Mouse (Mus musculus): ENCODE data around the gene Cntf. TPM values are rescaled to one million over a fixed set of nuclear protein-coding genes. Genes with fewer than 3 reads are reported as not detected.

Gene Cntf
- polyA plus RNA-seq (2012; rRNA removed): 0.40 and 0.82 TPM in 2 replicates

GRCm38 (mm10) chr19:12765308-12765707, at the start of gene Cntf:
Gene Cntf, minus strand, starts transcription at chr19:12765632.
- Histone ChIP-seq H3K27ac (ENCODE audit: insufficient read depth, low read length) (no peak within 1 kb of the TSS), H3K27me3 (ENCODE audit: control insufficient read depth, insufficient read depth, low read length) (no peaks in the 10 kb centered on the region), H3K4me3 (ENCODE audit: extremely low read depth, insufficient read depth, insufficient read length) (no peak within 1 kb of the TSS), H3K36me3 (ENCODE audit: control insufficient read depth, insufficient read depth, low read length) (peaks cover 28% of the 10 kb centered on the region), H3K4me1 (ENCODE audit: control insufficient read depth, insufficient read depth, insufficient read length) (no peaks in the 10 kb centered on the region)
- TF ChIP-seq CTCF (IDR thresholded peaks at IDR 0.05; ENCODE audit: extremely low read depth, insufficient read depth, insufficient read length, insufficient replicate concordance) (no peak), POLR2A (IDR thresholded peaks at IDR 0.05; ENCODE audit: low read depth, low read length) (no peak)
- DNase-seq (ENCODE audit: low read depth in 1 of 2, low spot score in 2 of 2): no peak
- 94% methylated on average over 7 of the region's 7 CpGs for WGBS

DNA sequence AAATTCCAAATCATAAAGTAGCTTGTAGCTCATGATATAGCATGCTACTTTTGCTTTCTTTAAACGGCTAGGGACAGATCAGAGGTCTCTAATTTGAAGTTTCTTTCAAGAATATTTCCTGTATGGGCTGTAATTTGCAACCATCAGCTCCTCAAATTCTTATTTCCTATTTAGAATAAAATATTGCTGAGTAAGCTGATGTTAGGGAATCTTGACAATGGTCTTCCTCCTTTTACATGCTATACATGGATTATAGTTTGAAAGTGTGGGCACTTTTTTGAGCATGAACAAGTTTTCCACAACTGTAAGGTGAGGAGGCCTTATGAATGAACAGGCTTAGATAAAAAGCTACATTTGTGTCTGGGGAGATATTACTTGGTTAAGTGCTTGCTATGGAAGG, 48.5 kb upstream of the Cntf start:
- TF ChIP-seq POLR2A (IDR thresholded peaks at IDR 0.05; ENCODE audit: low read depth, low read length): no peak
- no peak for TF ChIP-seq CTCF (IDR thresholded peaks at IDR 0.05; ENCODE audit: extremely low read depth, insufficient read depth, insufficient read length, insufficient replicate concordance)
- Histone ChIP-seq H3K4me3 (ENCODE audit: extremely low read depth, insufficient read depth, insufficient read length) (no peak overlapping the region), H3K27me3 (ENCODE audit: control insufficient read depth, insufficient read depth, low read length) (no peaks in the 10 kb centered on the region), H3K27ac (ENCODE audit: insufficient read depth, low read length) (no peak overlapping the region), H3K4me1 (ENCODE audit: control insufficient read depth, insufficient read depth, insufficient read length) (no peaks in the 10 kb centered on the region; the same call in 1 of the 2 replicates), H3K36me3 (ENCODE audit: control insufficient read depth, insufficient read depth, low read length) (peaks cover 11% of the 10 kb centered on the region)
- WGBS: 67% methylated on average over 1 of the region's 1 CpGs
- no peak for DNase-seq (ENCODE audit: low read depth in 1 of 2, low spot score in 2 of 2)

- no peak overlapping the region for H3K27ac ChIP-seq (ENCODE audit: insufficient read depth, low read length)
- no peaks in the 10 kb centered on the region for H3K4me1 ChIP-seq (ENCODE audit: control insufficient read depth, insufficient read depth, insufficient read length)
- H3K36me3 ChIP-seq (ENCODE audit: control insufficient read depth, insufficient read depth, low read length): peaks cover 11% of the 10 kb centered on the region
- WGBS: 81% methylated on average over 1 of the region's 1 CpGs
- TF ChIP-seq POLR2A (IDR thresholded peaks at IDR 0.05; ENCODE audit: low read depth, low read length): no peak
- no peak for TF ChIP-seq CTCF (IDR thresholded peaks at IDR 0.05; ENCODE audit: extremely low read depth, insufficient read depth, insufficient read length, insufficient replicate concordance)
- DNase-seq (ENCODE audit: low read depth in 1 of 2, low spot score in 2 of 2): no peak
- no peak overlapping the region for H3K4me3 ChIP-seq (ENCODE audit: extremely low read depth, insufficient read depth, insufficient read length)
- no peaks in the 10 kb centered on the region for H3K27me3 ChIP-seq (ENCODE audit: control insufficient read depth, insufficient read depth, low read length)
Measured at GRCm38 (mm10) chr19:12812644-12813364, 47.4 kb upstream of the Cntf start.

DNA sequence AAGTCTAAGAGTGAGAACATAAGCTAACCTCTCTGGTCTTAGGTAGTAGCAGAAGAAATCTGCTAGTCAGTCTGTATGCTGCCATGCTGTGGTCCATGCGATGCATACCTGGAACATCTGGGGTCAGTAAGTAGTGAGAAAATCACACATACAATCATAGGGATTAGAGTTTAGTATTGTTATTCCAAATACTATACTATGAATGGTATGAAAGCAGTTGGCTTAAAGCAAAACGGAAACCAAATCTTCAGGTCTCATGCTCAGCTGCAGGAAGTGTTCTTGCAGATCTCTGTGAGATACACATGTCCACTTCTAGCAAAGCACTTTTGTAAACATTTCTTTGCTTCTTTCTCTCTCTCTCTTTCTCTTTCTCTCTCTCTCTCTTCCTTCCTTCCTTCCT, 40.8 kb upstream of the Cntf start:
- TF ChIP-seq POLR2A (IDR thresholded peaks at IDR 0.05; ENCODE audit: low read depth, low read length): no peak
- no peak for TF ChIP-seq CTCF (IDR thresholded peaks at IDR 0.05; ENCODE audit: extremely low read depth, insufficient read depth, insufficient read length, insufficient replicate concordance)
- peak overlapping the region; percentile 50; the same call in 1 of the 2 replicates for H3K27ac ChIP-seq (ENCODE audit: insufficient read depth, low read length)
- H3K27me3 ChIP-seq (ENCODE audit: control insufficient read depth, insufficient read depth, low read length): no peaks in the 10 kb centered on the region
- peaks cover 8% of the 10 kb centered on the region for H3K36me3 ChIP-seq (ENCODE audit: control insufficient read depth, insufficient read depth, low read length)
- no peak overlapping the region for H3K4me3 ChIP-seq (ENCODE audit: extremely low read depth, insufficient read depth, insufficient read length)
- DNase-seq (ENCODE audit: low read depth in 1 of 2, low spot score in 2 of 2): no peak
- 34% methylated on average over 2 of the region's 2 CpGs for WGBS
- peaks cover 6% of the 10 kb centered on the region for H3K4me1 ChIP-seq (ENCODE audit: control insufficient read depth, insufficient read depth, insufficient read length)

DNA sequence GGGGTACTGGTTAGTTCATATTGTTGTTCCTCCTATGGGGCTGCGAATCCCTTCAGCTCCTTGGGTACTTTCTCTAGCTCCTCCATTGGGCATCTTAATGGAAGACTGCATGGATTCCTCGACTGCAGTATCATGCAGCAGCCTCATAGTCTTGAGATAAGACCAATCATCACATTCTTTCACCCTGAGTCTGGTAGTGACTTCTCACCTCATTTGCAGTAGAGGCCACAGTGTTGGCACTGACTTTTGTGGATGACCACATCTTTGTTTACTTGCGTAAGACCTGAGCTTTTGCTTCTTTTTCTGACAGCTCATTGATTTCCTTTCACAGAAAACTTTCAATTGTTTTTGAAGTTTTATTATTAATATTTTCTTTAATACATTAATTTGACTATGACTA, 40.3 kb upstream of the Cntf start:
- 84% methylated on average over 3 of the region's 3 CpGs for WGBS
- DNase-seq (ENCODE audit: low read depth in 1 of 2, low spot score in 2 of 2): no peak
- no peak for TF ChIP-seq POLR2A (IDR thresholded peaks at IDR 0.05; ENCODE audit: low read depth, low read length)
- no peak for TF ChIP-seq CTCF (IDR thresholded peaks at IDR 0.05; ENCODE audit: extremely low read depth, insufficient read depth, insufficient read length, insufficient replicate concordance)
- H3K36me3 ChIP-seq (ENCODE audit: control insufficient read depth, insufficient read depth, low read length): peaks cover 6% of the 10 kb centered on the region
- H3K27me3 ChIP-seq (ENCODE audit: control insufficient read depth, insufficient read depth, low read length): no peaks in the 10 kb centered on the region
- no peak overlapping the region for H3K4me3 ChIP-seq (ENCODE audit: extremely low read depth, insufficient read depth, insufficient read length)
- peaks cover 6% of the 10 kb centered on the region for H3K4me1 ChIP-seq (ENCODE audit: control insufficient read depth, insufficient read depth, insufficient read length)
- H3K27ac ChIP-seq (ENCODE audit: insufficient read depth, low read length): no peak overlapping the region; the same call in 1 of the 2 replicates

DNA sequence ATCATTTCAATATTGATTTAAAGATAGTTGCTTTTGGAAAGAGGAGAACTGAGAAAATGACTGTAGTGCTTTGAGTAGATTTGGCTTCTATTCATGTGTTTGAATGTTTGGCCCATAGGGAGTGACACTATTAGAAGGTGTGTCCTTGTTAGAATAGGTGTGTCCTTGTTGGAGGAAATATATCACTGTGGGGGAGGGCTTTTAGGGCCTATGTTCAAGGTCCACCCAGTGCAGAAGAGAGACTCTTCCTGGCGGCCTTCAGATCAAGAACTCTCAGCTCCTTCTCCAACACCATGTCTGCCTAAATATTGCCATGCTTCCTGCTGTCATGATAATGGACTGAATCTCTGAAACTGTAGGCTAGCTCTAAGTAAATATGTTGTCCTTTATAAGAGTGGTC, 38.8 kb upstream of the Cntf start:
- no peaks in the 10 kb centered on the region for H3K27me3 ChIP-seq (ENCODE audit: control insufficient read depth, insufficient read depth, low read length)
- H3K4me3 ChIP-seq (ENCODE audit: extremely low read depth, insufficient read depth, insufficient read length): no peak overlapping the region
- no peak overlapping the region for H3K27ac ChIP-seq (ENCODE audit: insufficient read depth, low read length)
- no peak for TF ChIP-seq CTCF (IDR thresholded peaks at IDR 0.05; ENCODE audit: extremely low read depth, insufficient read depth, insufficient read length, insufficient replicate concordance)
- no peak for TF ChIP-seq POLR2A (IDR thresholded peaks at IDR 0.05; ENCODE audit: low read depth, low read length)
- no peak for DNase-seq (ENCODE audit: low read depth in 1 of 2, low spot score in 2 of 2)
- WGBS: 91% methylated on average over 1 of the region's 1 CpGs
- H3K4me1 ChIP-seq (ENCODE audit: control insufficient read depth, insufficient read depth, insufficient read length): peaks cover 6% of the 10 kb centered on the region
- peaks cover 5% of the 10 kb centered on the region for H3K36me3 ChIP-seq (ENCODE audit: control insufficient read depth, insufficient read depth, low read length)

DNA sequence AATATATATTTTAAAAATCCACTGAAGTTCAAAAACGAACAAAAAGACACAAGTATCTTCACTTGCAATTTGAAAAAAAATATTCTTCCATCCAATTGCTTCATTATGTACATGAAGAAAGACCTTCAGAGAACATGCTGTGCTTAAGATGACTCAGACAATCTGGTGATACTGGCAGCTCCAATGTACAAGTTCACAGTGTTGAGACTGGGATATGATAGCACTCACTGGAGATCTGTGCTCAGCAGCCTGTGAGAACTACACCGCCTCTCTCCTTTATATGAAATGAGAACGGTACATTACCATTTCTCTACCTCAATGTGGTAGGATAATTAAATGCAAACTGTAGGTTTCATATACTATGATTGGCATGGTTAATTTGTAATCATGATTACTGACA, 37.4 kb upstream of the Cntf start:
- WGBS: 87% methylated on average over 3 of the region's 3 CpGs
- no peak for TF ChIP-seq POLR2A (IDR thresholded peaks at IDR 0.05; ENCODE audit: low read depth, low read length)
- TF ChIP-seq CTCF (IDR thresholded peaks at IDR 0.05; ENCODE audit: extremely low read depth, insufficient read depth, insufficient read length, insufficient replicate concordance): no peak

More for the DNA sequence above, 37.4 kb upstream of the Cntf start:
- H3K27ac ChIP-seq (ENCODE audit: insufficient read depth, low read length): no peak overlapping the region
- DNase-seq (ENCODE audit: low read depth in 1 of 2, low spot score in 2 of 2): no peak
- peaks cover 6% of the 10 kb centered on the region for H3K4me1 ChIP-seq (ENCODE audit: control insufficient read depth, insufficient read depth, insufficient read length)
- H3K27me3 ChIP-seq (ENCODE audit: control insufficient read depth, insufficient read depth, low read length): no peaks in the 10 kb centered on the region
- peaks cover 3% of the 10 kb centered on the region for H3K36me3 ChIP-seq (ENCODE audit: control insufficient read depth, insufficient read depth, low read length)
- H3K4me3 ChIP-seq (ENCODE audit: extremely low read depth, insufficient read depth, insufficient read length): no peak overlapping the region

Measured in spleen, adult 2 months (tissue).